Mouse (Mus musculus): ENCODE data around the gene Hspa1l. TPM values are rescaled to one million over a fixed set of nuclear protein-coding genes. Genes with fewer than 3 reads are reported as not detected.

The Hspa1l gene
- total and polyA plus RNA-seq, 3 experiments: 0.15 to 1.6 TPM; not detected in 1

GRCm38 (mm10) chr17:34953904-34954303, 18.6 kb upstream of the Hspa1l start:
- H3K9me3 ChIP-seq (replicated peaks; ENCODE audit: insufficient read depth, low read length): no peaks in the 10 kb centered on the region
- H3K79me2 ChIP-seq (ENCODE audit: control insufficient read depth, insufficient read depth, low read length, poor library complexity): peaks cover 22% of the 10 kb centered on the region
- no peak overlapping the region for H3K27ac ChIP-seq (ENCODE audit: control insufficient read depth, low read depth, low read length)
- no peak for DNase-seq (ENCODE audit: low read depth, low spot score)
- no peak overlapping the region for H3K9ac ChIP-seq (ENCODE audit: control insufficient read depth, low read depth, low read length, poor library complexity, severe bottlenecking)
- TF ChIP-seq RCOR1 (IDR thresholded peaks at IDR 0.05; ENCODE audit: low read depth, low read length) (no peak), EP300 (IDR thresholded peaks at IDR 0.05; ENCODE audit: low read depth in 1 of 2, low read length in 2 of 2) (no peak), MAX (IDR thresholded peaks at IDR 0.05; ENCODE audit: low read length) (no peak), POLR2A (IDR thresholded peaks at IDR 0.05; ENCODE audit: control insufficient read depth in 1 of 2, insufficient read depth in 1 of 2, low read depth in 1 of 2, low read length in 2 of 2, poor library complexity in 1 of 2) (no peak), NRF1 (IDR thresholded peaks at IDR 0.05; ENCODE audit: insufficient read depth, low read depth, low read length, poor library complexity, severe bottlenecking) (no peak), UBTF (IDR thresholded peaks at IDR 0.05; ENCODE audit: borderline replicate concordance, insufficient read depth, low read depth, low read length) (no peak), ZKSCAN1 (IDR thresholded peaks at IDR 0.05; ENCODE audit: low read depth, low read length) (no peak), ELF1 (IDR thresholded peaks at IDR 0.05; ENCODE audit: low read depth, low read length) (no peak), MAZ (IDR thresholded peaks at IDR 0.05; ENCODE audit: low read depth, low read length) (no peak), MYC (IDR thresholded peaks at IDR 0.05; ENCODE audit: low read depth, low read length) (no peak), SMC3 (IDR thresholded peaks at IDR 0.05; ENCODE audit: low read depth, low read length) (no peak), E2F4 (IDR thresholded peaks at IDR 0.05; ENCODE audit: borderline replicate concordance, low read depth, low read length) (no peak), ZMIZ1 (IDR thresholded peaks at IDR 0.05; ENCODE audit: low read depth, low read length) (no peak)
- peaks cover 0 to 11% of the 10 kb centered on the region in 2 experiments; a peak in 3 of 4 replicates for H3K36me3 ChIP-seq (ENCODE audit: control insufficient read depth in 1 of 2, insufficient read depth in 2 of 2, low read length in 2 of 2)
- H3K27me3 ChIP-seq (ENCODE audit: control insufficient read depth in 1 of 2, insufficient read depth in 2 of 2, low read length in 2 of 2): no peaks in the 10 kb centered on the region
- H3K4me3 ChIP-seq (ENCODE audit: control insufficient read depth in 1 of 2, insufficient read depth in 1 of 2, low read depth in 2 of 2, low read length in 2 of 2): no peak overlapping the region
- peaks cover 0 to 3% of the 10 kb centered on the region in 2 experiments; a peak in 1 of 4 replicates for H3K4me1 ChIP-seq (ENCODE audit: control insufficient read depth in 1 of 2, insufficient read depth in 2 of 2, low read length in 2 of 2)

- no peak for DNase-seq (ENCODE audit: low read depth, low spot score)
- Histone ChIP-seq H3K9me3 (replicated peaks; ENCODE audit: insufficient read depth, low read length) (no peaks in the 10 kb centered on the region), H3K4me3 (ENCODE audit: control insufficient read depth in 1 of 2, insufficient read depth in 1 of 2, low read depth in 2 of 2, low read length in 2 of 2) (no peak overlapping the region), H3K9ac (ENCODE audit: control insufficient read depth, low read depth, low read length, poor library complexity, severe bottlenecking) (no peak overlapping the region), H3K36me3 (ENCODE audit: control insufficient read depth in 1 of 2, insufficient read depth in 2 of 2, low read length in 2 of 2) (peaks cover 0 to 9% of the 10 kb centered on the region in 2 experiments; a peak in 3 of 4 replicates), H3K27me3 (ENCODE audit: control insufficient read depth in 1 of 2, insufficient read depth in 2 of 2, low read length in 2 of 2) (no peaks in the 10 kb centered on the region), H3K4me1 (ENCODE audit: control insufficient read depth in 1 of 2, insufficient read depth in 2 of 2, low read length in 2 of 2) (peaks cover 0 to 3% of the 10 kb centered on the region in 2 experiments; a peak in 1 of 4 replicates), H3K79me2 (ENCODE audit: control insufficient read depth, insufficient read depth, low read length, poor library complexity) (peaks cover 22% of the 10 kb centered on the region), H3K27ac (ENCODE audit: control insufficient read depth, low read depth, low read length) (no peak overlapping the region)
- TF ChIP-seq BHLHE40 (IDR thresholded peaks at IDR 0.05; ENCODE audit: borderline replicate concordance, low read depth, low read length): no peak
- no peak for TF ChIP-seq MAX (IDR thresholded peaks at IDR 0.05; ENCODE audit: low read length)
- no peak for TF ChIP-seq KAT2A (conservative IDR thresholded peaks at IDR 0.05; ENCODE audit: low read depth, low read length)
- no peak for TF ChIP-seq USF1 (IDR thresholded peaks at IDR 0.05; ENCODE audit: low read depth, low read length)
- TF ChIP-seq SMC3 (IDR thresholded peaks at IDR 0.05; ENCODE audit: low read depth, low read length): no peak
- TF ChIP-seq ZKSCAN1 (IDR thresholded peaks at IDR 0.05; ENCODE audit: low read depth, low read length): no peak
- TF ChIP-seq RCOR1 (IDR thresholded peaks at IDR 0.05; ENCODE audit: low read depth, low read length): no peak
- TF ChIP-seq HCFC1 (IDR thresholded peaks at IDR 0.05; ENCODE audit: low read depth, low read length): no peak
- no peak for TF ChIP-seq CTCF (IDR thresholded peaks at IDR 0.05 in 2 of 3, conservative IDR thresholded peaks at IDR 0.05 in 1 of 3; ENCODE audit: control insufficient read depth in 1 of 3, insufficient read depth in 1 of 3, low read depth in 2 of 3, low read length in 3 of 3, poor library complexity in 1 of 3, severe bottlenecking in 1 of 3)
- TF ChIP-seq ETS1 (IDR thresholded peaks at IDR 0.05; ENCODE audit: low read depth, low read length): no peak
- no peak for TF ChIP-seq GABPA (IDR thresholded peaks at IDR 0.05; ENCODE audit: low read depth, low read length)
- TF ChIP-seq MXI1 (IDR thresholded peaks at IDR 0.05; ENCODE audit: low read depth, low read length): no peak
- no peak for TF ChIP-seq ZNF384 (IDR thresholded peaks at IDR 0.05; ENCODE audit: low read depth, low read length)
- TF ChIP-seq NRF1 (IDR thresholded peaks at IDR 0.05; ENCODE audit: insufficient read depth, low read depth, low read length, poor library complexity, severe bottlenecking): no peak
- TF ChIP-seq POLR2A (IDR thresholded peaks at IDR 0.05; ENCODE audit: control insufficient read depth in 1 of 2, insufficient read depth in 1 of 2, low read depth in 1 of 2, low read length in 2 of 2, poor library complexity in 1 of 2): no peak
Observed at GRCm38 (mm10) chr17:34954831-34955230, 17.7 kb upstream of the Hspa1l start.

Measured in MEL (cell line).